Mouse (Mus musculus) cerebellum, postnatal 14 days (tissue): ENCODE measurements at regions not wholly inside any gene's neighbourhood (a gene's known extent, or its start where the extent isn't known, plus 50 kb on each side); places are given as distances from the start of the nearest gene placed in this dataset.

Source experiments
- DNase-seq, 2 experiments: peaks; one replicate each; pipeline ENCODE4 v3.0.0; 2021; ENCODE audit warnings: mixed read lengths in 2 of 2

DNA sequence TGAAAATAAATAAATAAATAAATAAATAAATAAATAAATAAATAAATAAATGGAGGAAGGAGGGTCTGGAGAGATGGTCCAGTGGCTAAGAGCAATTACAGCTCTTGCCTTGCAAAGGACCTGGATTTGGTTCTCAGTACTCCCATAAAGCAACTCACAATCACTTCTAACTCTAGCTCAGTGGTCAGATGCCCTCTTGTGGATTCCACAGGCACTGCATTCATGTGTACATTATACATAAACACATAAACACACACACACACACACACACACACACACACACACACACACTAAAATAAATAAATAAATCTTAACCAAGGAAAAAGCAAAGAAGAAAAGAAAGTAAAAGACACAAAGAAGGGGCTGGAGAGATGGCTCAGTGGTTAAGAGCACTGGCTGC, 74.2 kb upstream of the Dhx40 start:
- DNase-seq = no peak

DNA sequence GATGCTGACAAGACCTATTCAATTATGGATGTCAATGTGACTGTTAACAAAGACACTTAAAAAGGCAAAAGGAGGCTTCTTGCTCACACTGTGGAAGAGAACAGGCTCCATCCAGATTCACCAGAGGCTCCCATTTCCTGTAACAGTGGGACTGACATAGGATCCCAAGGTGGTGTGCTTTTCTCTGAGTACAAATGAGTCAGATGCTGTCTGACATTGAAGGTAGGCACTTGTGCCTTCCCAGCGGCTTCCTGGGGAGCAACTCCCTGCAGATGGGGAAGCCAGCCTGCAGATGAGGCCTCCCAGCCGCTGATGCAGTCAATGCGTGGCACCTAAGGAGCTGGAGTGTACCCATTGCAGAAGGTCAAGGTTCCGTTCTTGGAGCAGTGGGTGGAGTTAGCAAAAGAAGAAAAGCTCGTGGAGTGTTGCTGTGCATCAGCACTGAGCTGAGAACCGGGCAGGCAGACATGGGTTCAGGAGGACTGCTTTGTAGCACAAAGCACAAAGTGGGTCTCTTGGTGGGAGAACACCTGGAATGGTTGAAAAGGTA, 71.9 kb upstream of the Dhx40 start:
- DNase-seq = no peak

DNA sequence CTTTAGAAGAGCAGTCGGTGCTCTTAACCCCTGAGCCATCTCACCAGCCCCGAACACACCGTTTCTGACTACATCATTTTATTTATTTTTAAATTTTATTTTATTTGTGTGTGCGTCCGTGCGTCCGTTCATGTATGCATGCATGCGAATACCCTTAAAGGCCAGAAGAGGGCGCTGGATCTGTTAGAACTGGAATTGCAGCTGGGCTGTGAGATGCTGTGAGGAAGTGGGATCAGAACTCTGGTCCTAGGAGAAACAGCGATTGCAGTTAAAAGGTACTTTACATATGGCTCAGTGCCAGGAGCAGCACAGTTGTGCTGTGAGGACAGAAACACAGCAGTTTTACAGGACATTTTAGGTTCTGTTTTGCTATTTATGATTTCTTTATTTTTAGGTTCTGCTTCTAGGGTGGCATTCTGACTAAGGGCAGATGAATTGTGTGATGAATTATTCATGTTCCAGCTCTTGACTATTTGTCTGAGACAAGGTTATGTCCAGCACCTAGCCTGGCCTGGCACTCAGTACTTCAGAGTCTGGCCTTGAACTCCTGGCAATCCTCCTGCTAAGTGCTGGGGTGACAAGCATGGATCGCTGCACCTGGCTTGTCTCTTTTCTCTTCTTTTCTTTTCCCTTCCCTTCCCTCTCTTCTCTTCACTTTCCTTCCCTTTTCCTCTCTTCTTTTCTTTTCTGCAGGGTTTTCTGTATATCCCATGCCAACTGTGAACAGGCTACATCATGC, 71.0 kb upstream of the Dhx40 start:
- DNase-seq = no peak

DNA sequence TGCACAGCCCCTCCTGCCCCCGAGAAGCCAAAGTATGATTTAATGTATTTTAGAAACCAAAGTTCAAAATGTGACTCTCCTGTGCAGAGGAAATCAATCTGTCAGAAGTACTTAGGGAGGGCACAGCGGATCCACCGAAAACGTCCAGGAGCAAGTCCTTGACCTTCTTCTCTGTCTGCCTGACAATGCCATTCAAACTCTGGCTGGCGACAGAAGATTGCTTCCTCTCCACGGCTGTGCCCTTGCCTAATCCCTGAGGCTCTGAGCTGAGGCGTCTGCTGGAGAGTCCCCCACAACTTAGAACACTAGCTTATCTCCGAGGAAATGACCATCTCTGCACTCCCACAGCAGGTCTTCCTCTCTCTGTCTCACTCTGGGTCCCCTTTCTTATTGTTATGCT, 69.0 kb upstream of the Dhx40 start:
- no peak for DNase-seq

DNA sequence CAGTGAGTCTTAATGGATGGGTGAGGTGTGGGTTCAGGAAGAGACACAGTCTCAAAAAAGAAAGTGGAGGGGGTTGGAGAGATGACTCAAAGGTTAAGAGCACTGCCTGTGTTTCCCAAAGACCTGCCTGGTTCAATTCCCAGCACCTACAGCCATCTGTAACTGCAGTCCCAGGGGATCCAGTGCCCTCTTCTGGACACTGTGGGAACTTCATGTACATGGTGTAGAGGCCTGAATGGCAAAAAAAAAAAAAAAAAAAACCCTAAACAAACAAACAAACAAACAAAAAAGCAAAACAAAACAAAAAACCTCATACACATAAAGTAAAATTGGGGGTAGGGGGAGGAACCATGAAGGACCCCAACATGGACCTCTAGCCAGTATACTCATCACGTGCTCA, 68.2 kb upstream of the Dhx40 start:
- DNase-seq = no peak

DNA sequence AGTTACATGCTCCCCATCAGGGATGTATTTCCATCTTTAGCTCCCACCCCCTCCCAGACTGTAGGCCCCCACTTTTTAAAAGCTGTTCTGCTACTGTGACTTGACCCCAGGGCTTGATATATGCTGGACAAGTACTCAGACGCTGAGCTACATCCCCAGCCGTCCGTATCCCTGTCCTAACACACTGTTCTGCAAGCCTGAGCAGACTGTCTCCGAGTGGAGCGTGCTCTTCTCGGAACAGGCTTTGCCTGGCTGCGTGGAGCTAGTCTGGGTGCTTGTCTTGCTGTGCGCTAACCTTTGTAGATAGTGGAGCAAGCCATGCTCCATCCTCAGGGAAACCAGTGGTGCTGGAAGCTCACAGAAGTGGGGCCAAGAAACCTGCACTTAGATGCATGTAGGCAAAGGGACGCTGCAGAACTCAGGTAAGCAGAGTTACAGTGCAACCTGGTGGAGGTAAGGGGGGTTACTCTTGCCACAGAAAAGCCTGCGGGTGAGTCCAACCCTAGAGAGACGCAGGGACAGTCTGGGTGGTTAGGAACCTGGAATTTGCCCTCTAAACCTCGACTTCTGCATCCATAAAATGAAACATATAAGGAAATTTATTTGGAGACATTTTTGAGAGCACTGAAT, 67.2 kb upstream of the Dhx40 start:
- DNase-seq = peak; percentile 63 to 69

DNA sequence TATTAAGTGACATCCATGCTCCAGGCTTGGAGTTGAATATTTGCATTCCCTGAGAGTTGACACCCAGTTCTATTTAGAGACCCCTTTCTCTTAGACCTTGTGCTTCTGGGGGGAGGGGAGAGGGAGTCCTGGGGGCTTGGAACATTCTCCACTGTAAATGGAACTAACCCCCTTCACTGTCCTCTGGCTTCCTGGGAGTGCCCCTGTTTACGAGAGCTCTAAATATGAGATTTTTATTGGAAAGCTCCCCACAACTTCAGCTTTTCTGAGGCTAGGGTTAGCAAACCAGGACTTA, 65.8 kb upstream of the Dhx40 start:
- no peak for DNase-seq

DNA sequence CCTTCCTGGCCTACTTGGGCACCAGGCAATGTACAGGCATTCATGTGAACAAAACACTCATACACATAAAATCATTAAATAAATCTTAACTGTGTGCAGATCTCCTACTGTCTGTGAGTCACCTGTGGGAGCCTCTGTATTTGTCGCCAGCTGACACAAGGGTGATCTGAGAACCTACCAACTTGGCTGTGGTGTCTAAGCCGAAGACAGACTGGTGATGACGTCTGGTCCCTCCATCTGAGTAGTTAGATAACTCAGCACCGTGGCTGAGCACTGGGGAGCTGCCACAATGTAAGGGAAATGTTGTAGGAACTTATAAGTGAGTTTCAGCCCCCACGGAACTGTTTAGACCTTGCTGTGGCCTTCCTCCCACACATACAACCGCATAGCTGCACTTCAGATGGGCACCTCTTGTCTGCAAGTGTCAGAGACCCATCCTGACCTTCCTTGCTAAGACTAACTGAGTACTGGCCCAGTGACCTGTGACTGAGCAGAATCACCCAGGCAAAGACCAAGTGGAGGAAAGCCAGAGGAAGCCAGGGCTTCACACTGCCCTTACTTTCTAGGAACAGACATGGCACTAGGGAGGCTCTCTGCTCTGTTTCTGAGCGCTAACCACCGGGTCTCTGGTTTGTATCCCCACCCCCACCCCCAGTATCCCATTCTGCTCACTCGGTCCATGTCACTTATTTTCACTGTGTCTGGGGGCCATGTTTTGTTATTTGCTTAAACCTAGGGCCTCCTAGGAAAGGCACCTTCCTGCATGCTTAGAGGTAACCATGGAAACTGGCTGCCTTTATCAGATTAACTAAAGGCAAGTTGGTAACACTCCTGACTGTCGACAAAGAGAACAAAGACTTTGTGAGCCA, 65.2 kb upstream of the Dhx40 start:
- no peak for DNase-seq

DNA sequence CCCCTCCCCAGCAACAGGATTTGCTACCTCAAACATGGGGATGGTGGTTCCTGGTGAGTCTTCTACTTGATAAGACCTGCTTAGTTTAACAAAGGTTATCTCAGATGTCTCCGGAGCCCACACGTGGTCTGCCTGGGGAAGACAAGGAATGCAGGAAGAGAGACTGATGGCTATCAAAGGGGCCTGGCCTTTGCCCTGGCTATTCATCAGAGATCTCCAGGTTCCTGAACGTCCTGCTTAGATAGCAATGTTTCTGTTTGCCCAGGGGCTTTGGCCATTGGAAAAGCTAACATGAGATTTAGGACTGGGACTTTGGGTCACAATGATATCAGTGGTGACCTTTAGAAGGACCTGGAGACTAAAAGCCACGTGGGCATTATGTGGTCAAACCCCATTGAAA, 64.2 kb upstream of the Dhx40 start:
- no peak for DNase-seq

DNA sequence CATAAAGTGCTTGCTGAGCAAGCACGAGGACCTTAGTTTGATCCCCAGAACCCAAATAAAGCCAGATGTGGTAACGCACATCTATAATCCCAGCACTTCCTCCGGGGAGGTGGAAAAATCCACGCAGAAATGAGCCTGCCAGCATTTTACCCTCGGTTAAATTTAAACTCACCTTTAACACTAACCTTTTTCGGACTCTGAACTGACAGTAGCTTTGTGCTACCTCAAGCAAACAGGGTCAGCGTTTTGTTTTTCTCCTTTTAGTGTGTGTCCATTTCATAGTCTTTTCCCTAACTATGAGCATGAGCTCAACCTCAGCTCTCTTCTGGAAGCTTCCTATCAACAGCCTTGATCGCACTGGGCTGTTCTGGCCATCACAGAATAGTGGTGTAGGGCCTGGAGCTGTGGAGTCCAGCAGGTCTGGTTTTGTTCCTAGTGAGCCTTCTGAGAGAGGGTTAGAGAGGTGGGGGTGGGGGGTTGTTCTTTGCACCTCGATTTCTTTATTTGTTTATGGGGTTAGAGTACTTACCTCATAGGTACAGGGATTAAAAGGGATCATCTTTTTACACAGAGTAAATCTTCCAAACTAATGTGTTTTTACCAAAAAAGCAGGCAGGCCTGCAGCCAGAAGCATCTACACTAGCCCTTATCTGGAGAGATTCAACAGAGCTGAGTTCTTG, 63.1 kb upstream of the Dhx40 start:
- no peak for DNase-seq

DNA sequence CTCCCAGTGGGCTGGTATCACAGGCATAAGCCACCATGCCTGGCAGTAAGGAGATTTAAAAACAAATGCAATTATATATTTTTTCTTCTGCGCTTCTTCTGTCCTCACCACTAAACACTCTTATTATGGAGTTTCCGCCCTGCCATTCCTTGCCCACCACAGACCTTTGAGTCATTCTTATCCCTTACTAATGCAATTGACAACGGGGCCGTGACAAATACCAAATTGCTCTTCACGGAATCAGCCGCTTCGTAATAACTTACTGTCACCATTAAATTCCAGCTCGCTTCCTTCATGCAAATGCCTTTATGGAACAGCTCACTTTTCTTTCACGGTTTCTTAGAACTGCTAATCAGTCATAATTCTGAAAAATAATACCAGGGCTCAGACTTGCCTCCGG, 59.4 kb upstream of the Dhx40 start:
- DNase-seq = no peak

DNA sequence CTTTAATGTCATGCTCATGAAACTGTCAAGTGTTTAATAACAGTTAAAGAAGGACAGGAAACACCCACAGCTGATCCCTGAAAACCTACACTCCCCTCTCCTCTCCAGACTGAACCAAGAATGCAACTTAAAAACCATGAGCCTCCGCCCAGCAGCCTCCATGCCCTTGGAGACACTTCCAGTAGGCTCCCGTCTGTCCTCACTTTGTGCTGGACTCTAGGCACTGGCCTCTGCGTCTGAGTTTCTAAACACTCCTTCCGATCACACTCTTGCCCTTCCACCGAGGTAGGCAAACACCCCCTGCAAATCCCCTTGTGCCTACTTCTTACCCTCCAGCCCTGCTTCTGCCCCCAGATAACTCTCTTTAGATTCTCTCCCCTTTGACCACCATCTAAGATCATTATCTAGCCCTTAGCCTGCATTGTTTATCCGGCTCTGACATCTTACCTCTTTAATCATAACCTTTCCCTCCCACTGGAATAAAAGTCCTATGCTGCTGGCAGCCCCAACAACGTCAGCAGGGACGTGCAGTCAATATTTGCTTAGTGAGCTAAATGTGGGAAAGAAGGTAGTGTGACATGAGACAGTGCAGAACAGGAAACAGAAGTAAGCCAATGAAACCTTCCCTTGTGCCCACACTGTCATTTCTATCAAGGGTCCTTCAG, 52.5 kb upstream of the Dhx40 start:
- no peak for DNase-seq

DNA sequence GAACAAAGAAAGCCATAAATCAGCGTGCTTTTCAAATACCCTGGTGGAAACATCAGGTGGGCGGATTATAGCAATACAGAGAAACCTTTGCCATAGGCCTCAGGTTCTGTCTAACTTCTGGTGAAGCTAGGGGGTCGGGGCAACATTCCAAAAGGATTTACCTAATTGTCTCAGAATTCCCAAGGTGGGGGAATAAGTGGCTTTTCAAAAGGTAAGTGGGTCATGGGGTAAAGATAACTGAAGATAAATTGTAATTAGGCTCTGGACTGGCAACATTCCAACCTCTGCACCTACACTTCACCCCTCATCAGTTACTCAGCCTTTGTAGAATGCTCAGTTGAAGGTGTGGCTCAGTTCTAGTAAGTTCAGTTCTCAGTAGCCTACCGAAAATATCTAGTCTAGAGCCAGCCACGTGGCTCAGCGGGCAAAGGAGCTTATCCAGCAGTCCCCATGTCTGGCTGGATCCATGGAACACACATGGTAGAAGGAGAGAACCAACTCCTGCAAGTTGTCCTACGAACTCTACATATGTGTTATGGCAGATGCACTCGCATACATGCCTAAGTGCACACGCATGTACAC, 51.8 kb upstream of the Dhx40 start:
- no peak for DNase-seq

DNA sequence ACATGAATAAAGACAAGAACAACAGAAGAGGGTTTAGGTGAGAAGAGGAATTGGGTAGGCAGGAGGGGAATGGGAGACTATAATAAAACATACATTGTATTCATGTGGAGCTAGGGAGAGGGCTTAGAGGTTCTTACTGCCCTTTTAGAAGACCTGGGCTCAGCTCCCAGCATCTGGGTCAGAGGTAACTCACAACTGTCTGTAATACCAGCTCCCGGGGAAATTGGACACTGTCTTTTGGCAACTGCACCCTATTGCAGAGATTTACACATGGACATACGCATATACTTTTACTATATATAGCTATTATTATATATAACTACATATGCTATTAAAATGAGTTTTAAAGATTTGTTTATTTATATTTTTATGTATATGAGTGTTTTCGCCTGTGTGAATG, 50.7 kb upstream of the Dhx40 start:
- no peak for DNase-seq
